Mouse (Mus musculus) forebrain, embryonic 16.5 days (tissue): ENCODE data around the gene Slc25a13. TPM values are rescaled to one million over a fixed set of nuclear protein-coding genes. Genes with fewer than 3 reads are reported as not detected.
A peak's percentile ranks its signal among the peaks of the same experiment; 100 is the strongest.
"Not testable (repeated sequence)": the region's sequence is repeated elsewhere in the genome, so short reads cannot be mapped to it uniquely, and the experiment has no call there.

Experiments
- ATAC-seq: fragments of 200-750 bp; cut with Nextera tagmentation; 2 replicates; pipeline ENCODE4 v1.8.0; 2017; ENCODE audit warnings: mild to moderate bottlenecking, moderate library complexity
- H3K27ac ChIP-seq: fragments of 300-500 bp; sonication (generic); 2 replicates; pipeline ENCODE4 v1.5.1; 2014; ENCODE audit warnings: low read length, control low read depth
- H3K27me3 ChIP-seq: fragments of 300-500 bp; sonication (generic); replicated peaks from 2 replicates; pipeline ENCODE4 v1.6.1; 2014; ENCODE audit warnings: low read length; ENCODE audit not compliant: control insufficient read depth, insufficient read depth
- H3K36me3 ChIP-seq: fragments of 300-500 bp; sonication (generic); 2 replicates; pipeline ENCODE4 v1.6.1; 2014; ENCODE audit not compliant: control insufficient read depth, insufficient read depth
- H3K4me1 ChIP-seq: fragments of 300-500 bp; sonication (generic); replicated peaks from 2 replicates; pipeline ENCODE4 v1.6.1; 2014; ENCODE audit warnings: low read length; ENCODE audit not compliant: control insufficient read depth, insufficient read depth
- H3K4me2 ChIP-seq: fragments of 300-500 bp; sonication (generic); 2 replicates; pipeline ENCODE4 v1.6.1; 2014; ENCODE audit warnings: mild to moderate bottlenecking, low read length, control low read depth
- H3K4me3 ChIP-seq: fragments of 300-500 bp; sonication (generic); replicated peaks from 2 replicates; pipeline ENCODE4 v1.5.1; 2014; ENCODE audit warnings: mild to moderate bottlenecking, low read length, control low read depth
- H3K9ac ChIP-seq: fragments of 300-500 bp; sonication (generic); replicated peaks from 2 replicates; pipeline ENCODE4 v1.6.1; 2014; ENCODE audit warnings: low read depth, low read length, control low read depth
- H3K9me3 ChIP-seq: fragments of 300-500 bp; sonication (generic); 2 replicates; pipeline ENCODE4 v1.6.1; 2016; ENCODE audit warnings: low read length; ENCODE audit not compliant: control insufficient read depth
- WGBS: fragments of 180-500 bp; shearing (Covaris S2); extraction: QIAGEN DNeasy Blood & Tissue Kit; methylation state at CpG from one replicate; pipeline ENCODE4 v1.1.7; 2014; 5-methylcytosine and 5-hydroxymethylcytosine counted together
- polyA plus RNA-seq: library from polyadenylated mRNA; unstranded; fragments of >200 nt; fragmentation: Nextera tagmentation; extraction: Ambion mirVana; gene quantifications from 2 replicates; pipeline ENCODE4 v1.2.1, GENCODE M21; 2015

Slc25a13 gene
- polyA plus RNA-seq, 1 experiment from 2014 or later = 7.9 TPM

GRCm38 (mm10) chr6:6182191-6182590 is 34.8 kb downstream of the Slc25a13 start:
- no peaks in the 10 kb centered on the region for H3K4me1 ChIP-seq
- H3K27me3 ChIP-seq = no peaks in the 10 kb centered on the region
- no peak overlapping the region for H3K4me3 ChIP-seq
- ATAC-seq = peak; percentile 55
- H3K9me3 ChIP-seq = no peaks in the 10 kb centered on the region
- no peak overlapping the region for H3K27ac ChIP-seq
- H3K9ac ChIP-seq = no peak overlapping the region
- WGBS = 87% methylated on average over 7 of the region's 7 CpGs
- no peak overlapping the region for H3K4me2 ChIP-seq
- H3K36me3 ChIP-seq = no peaks in the 10 kb centered on the region

GRCm38 (mm10) chr6:6178341-6178740 is 38.6 kb downstream of the Slc25a13 start:
- H3K4me2 ChIP-seq, H3K36me3 ChIP-seq, H3K9ac ChIP-seq, ATAC-seq, H3K27ac ChIP-seq, H3K9me3 ChIP-seq, H3K27me3 ChIP-seq, H3K4me3 ChIP-seq: not testable (repeated sequence)
- WGBS = 96% methylated on average over 15 of the region's 15 CpGs
- peaks cover 13% of the 10 kb centered on the region for H3K4me1 ChIP-seq

GRCm38 (mm10) chr6:6175350-6175971 is 41.5 kb downstream of the Slc25a13 start:
- Histone ChIP-seq H3K4me1 (peaks cover 19% of the 10 kb centered on the region), H3K9ac (no peak overlapping the region), H3K36me3 (no peaks in the 10 kb centered on the region), H3K27ac (no peak overlapping the region), H3K27me3 (no peaks in the 10 kb centered on the region), H3K9me3 (no peaks in the 10 kb centered on the region), H3K4me2 (no peak overlapping the region), H3K4me3 (no peak overlapping the region)
- ATAC-seq = no peak
- WGBS = 31% methylated on average over 5 of the region's 5 CpGs

- Histone ChIP-seq H3K4me2 (peak overlapping the region; percentile 35), H3K4me3 (no peak overlapping the region), H3K27me3 (no peaks in the 10 kb centered on the region), H3K4me1 (peaks cover 21% of the 10 kb centered on the region), H3K27ac (peak overlapping the region; percentile 77), H3K36me3 (no peaks in the 10 kb centered on the region), H3K9ac (0 out of 2 replicates have a peak overlapping the region, but pooled peaks have one; percentile 23), H3K9me3 (no peaks in the 10 kb centered on the region)
- WGBS = 10% methylated on average over 9 of the region's 9 CpGs
- ATAC-seq = peak; percentile 81
Observed at GRCm38 (mm10) chr6:6173935-6174561, 42.9 kb downstream of the Slc25a13 start.

- H3K4me2 ChIP-seq = peak overlapping the region; percentile 35
- H3K4me3 ChIP-seq = no peak overlapping the region
- H3K27me3 ChIP-seq = no peaks in the 10 kb centered on the region
- whole genome bisulfite sequencing = 7% methylated on average over 15 of the region's 15 CpGs
- H3K36me3 ChIP-seq = no peaks in the 10 kb centered on the region
- peaks cover 27% of the 10 kb centered on the region for H3K4me1 ChIP-seq
- peak overlapping the region; percentile 77 for H3K27ac ChIP-seq
- no peaks in the 10 kb centered on the region for H3K9me3 ChIP-seq
- H3K9ac ChIP-seq = 0 out of 2 replicates have a peak overlapping the region, but pooled peaks have one; percentile 23
- peak; percentile 61 for ATAC-seq
Observed at GRCm38 (mm10) chr6:6173166-6173934, 43.6 kb downstream of the Slc25a13 start.

- no peaks in the 10 kb centered on the region for H3K9me3 ChIP-seq
- H3K27me3 ChIP-seq = no peaks in the 10 kb centered on the region
- WGBS = 43% methylated on average over 11 of the region's 11 CpGs
- no peak overlapping the region for H3K9ac ChIP-seq
- no peaks in the 10 kb centered on the region for H3K36me3 ChIP-seq
- H3K4me3 ChIP-seq = no peak overlapping the region
- ATAC-seq = peak; percentile 36
- H3K4me1 ChIP-seq = peaks cover 30% of the 10 kb centered on the region
- no peak overlapping the region for H3K4me2 ChIP-seq
- no peak overlapping the region for H3K27ac ChIP-seq
Observed at GRCm38 (mm10) chr6:6168566-6169134, 48.3 kb downstream of the Slc25a13 start.

- Histone ChIP-seq H3K27me3 (no peaks in the 10 kb centered on the region), H3K36me3 (no peaks in the 10 kb centered on the region), H3K4me1 (peaks cover 31% of the 10 kb centered on the region), H3K9ac (no peak overlapping the region), H3K4me2 (no peak overlapping the region), H3K9me3 (no peaks in the 10 kb centered on the region), H3K4me3 (no peak overlapping the region), H3K27ac (peak overlapping the region; percentile 21; the same call in 1 of the 2 replicates)
- ATAC-seq = no peak
- 77% methylated on average over 10 of the region's 10 CpGs for WGBS
Observed at GRCm38 (mm10) chr6:6167339-6168126, 49.4 kb downstream of the Slc25a13 start.

GRCm38 (mm10) chr6:6162993-6163623 is 53.9 kb downstream of the Slc25a13 start:
- H3K27me3 ChIP-seq = no peaks in the 10 kb centered on the region
- ATAC-seq = peak; percentile 87
- no peak overlapping the region for H3K9ac ChIP-seq
- no peaks in the 10 kb centered on the region for H3K36me3 ChIP-seq
- no peak overlapping the region; the same call in 1 of the 2 replicates for H3K27ac ChIP-seq
- H3K9me3 ChIP-seq = no peaks in the 10 kb centered on the region
- WGBS = 11% methylated on average over 7 of the region's 7 CpGs
- H3K4me1 ChIP-seq = peaks cover 39% of the 10 kb centered on the region
- H3K4me2 ChIP-seq = peak overlapping the region; percentile 30
- no peak overlapping the region for H3K4me3 ChIP-seq
